Mouse (Mus musculus) bone marrow macrophage, adult 2 months (primary cell): Measurements from ENCODE around the gene Ckap2l. TPM values are rescaled to one million over a fixed set of nuclear protein-coding genes. Genes with fewer than 3 reads are reported as not detected.

Experiments used
- H3K27ac ChIP-seq: 2 replicates; pipeline ENCODE4 v1.5.1; 2012; ENCODE audit warnings: low read depth, low read length; ENCODE audit not compliant: insufficient read depth
- H3K4me1 ChIP-seq: 2 replicates; pipeline ENCODE4 v1.6.1; 2012; ENCODE audit warnings: low read length; ENCODE audit not compliant: control insufficient read depth, insufficient read depth
- H3K4me3 ChIP-seq: 2 replicates; pipeline ENCODE4 v1.5.1; 2012; ENCODE audit warnings: mild to moderate bottlenecking, low read length, moderate library complexity; ENCODE audit not compliant: insufficient read depth
- CTCF ChIP-seq: IDR thresholded peaks from 2 replicates; pipeline ENCODE4 v1.5.1; 2012; ENCODE audit warnings: low read depth, mild to moderate bottlenecking, low read length, moderate library complexity
- POLR2A ChIP-seq: IDR thresholded peaks from 2 replicates; pipeline ENCODE4 v1.6.1; 2012; ENCODE audit warnings: mild to moderate bottlenecking, low read depth, low read length, borderline replicate concordance
- polyA plus RNA-seq: library from polyadenylated mRNA; stranded (reverse); fragments of >200 nt; gene quantifications from 2 replicates; pipeline ENCODE4 v1.2.4, GENCODE M21; 2012; ENCODE audit not compliant: missing spikeins, insufficient read depth, insufficient read length

Gene Ckap2l
- polyA plus RNA-seq, 1 experiment, result 24.5 TPM

DNA sequence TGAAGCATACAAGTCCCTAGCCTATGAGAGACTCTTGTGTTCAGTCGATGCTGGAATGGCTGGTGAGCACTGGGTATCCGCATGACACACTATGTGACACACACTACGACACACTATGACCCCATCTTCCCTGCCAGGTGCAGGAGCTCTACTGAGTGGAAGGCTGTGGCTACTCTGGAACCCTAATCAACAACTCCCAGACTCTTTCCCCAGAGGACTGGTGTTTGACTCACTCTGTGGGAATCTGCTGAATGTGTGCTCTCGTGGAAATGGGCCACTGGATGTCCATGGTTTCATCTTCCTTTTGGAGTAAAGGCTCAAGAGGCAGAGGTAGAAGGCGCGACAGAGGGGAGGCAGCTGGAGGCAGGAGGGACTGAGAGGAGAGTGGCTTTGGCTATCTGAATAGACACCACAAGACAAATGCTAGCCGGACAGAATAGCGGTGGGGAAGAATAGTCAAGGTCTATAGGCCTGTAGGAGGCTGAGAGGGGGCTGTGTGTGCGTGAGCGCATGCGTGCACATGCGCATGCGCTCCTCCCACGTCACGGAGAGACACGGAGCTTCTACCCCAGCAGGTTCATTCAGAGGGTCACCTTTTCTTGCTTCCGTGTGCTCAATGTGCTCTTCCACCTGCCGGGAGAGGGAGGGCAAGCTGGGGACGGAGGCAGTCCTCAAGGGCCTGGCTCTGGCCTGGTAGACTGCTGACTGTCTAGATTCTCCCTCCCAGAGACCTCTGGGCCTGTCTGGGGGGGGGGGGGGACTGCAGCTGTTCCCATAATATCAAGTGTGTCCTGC, 44.0 kb downstream of the Ckap2l start:
- Histone ChIP-seq H3K4me3 (no peak overlapping the region), H3K27ac (no peak overlapping the region), H3K4me1 (no peaks in the 10 kb centered on the region)
- TF ChIP-seq POLR2A, result no peak
- no peak for TF ChIP-seq CTCF

DNA sequence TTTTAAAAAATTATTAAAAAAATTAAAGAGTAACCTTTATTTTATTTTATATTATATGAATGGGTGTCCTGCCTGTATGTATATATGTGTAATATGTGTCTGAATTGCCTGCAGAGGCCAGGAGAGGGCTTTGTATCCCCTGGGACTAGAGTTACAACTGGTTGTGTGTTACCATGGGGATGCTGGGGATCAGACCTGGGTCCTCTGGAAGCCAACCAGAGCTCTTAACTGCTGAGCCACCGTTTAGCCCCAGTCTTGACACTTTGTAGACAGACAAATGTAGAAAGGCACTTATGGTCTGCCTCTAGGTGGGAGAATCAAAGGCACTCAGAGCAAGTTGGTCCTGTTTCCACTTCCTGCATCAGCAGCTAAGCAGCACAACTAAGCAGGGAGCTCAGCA, 47.7 kb downstream of the Ckap2l start:
- no peak for TF ChIP-seq CTCF
- TF ChIP-seq POLR2A, result no peak
- Histone ChIP-seq H3K27ac (no peak overlapping the region), H3K4me1 (no peaks in the 10 kb centered on the region), H3K4me3 (no peak overlapping the region)

DNA sequence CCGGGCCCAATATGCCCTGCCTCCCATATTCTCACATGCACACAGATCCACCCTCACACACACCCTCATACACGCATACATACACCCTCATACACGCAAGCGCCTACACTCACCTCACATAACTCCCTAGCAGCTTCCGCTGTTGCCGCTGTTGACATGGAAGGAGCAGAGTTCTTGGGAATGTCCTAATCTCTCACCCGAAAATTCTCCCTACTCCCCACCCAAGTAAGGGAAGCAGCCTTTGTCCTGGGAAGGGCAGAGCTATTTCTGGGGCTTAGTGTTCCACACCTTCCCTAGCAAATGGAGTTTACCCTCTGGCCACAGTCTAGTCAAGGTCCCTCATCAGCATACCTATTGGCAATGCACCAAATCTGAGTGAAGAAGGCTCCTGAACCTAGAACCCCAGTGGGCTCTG, 49.3 kb downstream of the Ckap2l start:
- H3K4me1 ChIP-seq, result no peaks in the 10 kb centered on the region
- TF ChIP-seq CTCF (no peak), POLR2A (no peak)
- H3K27ac ChIP-seq, result no peak overlapping the region

DNA sequence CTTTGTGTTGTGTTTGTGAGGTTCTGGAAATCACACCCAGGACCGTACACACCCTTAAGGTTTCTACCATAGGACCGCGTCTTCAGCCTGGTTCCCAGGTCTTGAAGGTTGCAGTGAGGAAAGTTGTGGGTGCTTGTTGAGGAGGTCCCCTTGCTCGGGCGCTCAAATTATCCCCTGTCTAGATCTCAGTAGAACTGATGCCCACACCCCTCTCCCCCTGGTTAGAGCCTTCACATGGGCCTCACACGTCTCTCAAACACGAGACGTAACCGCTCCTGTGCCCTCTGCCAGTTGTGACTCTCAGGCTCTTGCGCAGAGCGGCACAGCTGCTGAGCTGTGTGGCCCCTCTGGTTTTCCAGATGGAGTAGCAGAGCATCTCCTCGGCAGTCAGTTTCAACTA, 50.1 kb downstream of the Ckap2l start:
- Histone ChIP-seq H3K4me1 (peaks cover 5% of the 10 kb centered on the region), H3K4me3 (no peak overlapping the region), H3K27ac (no peak overlapping the region)
- TF ChIP-seq CTCF (no peak), POLR2A (no peak)

More for the DNA sequence above, 49.3 kb downstream of the Ckap2l start:
- H3K4me3 ChIP-seq, result no peak overlapping the region

DNA sequence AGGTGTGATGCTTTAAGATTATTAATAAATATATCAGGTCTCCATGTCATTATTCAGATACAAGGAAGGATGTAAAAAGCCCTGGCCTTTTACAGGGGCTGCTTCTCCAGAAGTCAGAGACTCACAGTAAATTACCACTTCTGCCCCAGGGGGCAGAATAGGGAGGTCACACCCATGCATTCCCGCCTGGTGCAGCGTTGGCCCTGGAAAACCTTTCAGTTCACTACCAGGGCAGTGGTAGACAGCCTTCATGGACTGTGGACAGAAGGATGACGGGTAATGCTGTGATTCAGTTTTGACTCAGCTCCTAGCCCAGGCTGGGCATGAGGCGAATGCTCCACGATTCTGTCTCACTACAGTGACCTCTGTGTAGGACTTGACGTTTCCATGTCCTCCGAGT, 50.6 kb downstream of the Ckap2l start:
- Histone ChIP-seq H3K4me1 (peaks cover 6% of the 10 kb centered on the region), H3K27ac (no peak overlapping the region), H3K4me3 (no peak overlapping the region)
- TF ChIP-seq CTCF (no peak), POLR2A (no peak)

DNA sequence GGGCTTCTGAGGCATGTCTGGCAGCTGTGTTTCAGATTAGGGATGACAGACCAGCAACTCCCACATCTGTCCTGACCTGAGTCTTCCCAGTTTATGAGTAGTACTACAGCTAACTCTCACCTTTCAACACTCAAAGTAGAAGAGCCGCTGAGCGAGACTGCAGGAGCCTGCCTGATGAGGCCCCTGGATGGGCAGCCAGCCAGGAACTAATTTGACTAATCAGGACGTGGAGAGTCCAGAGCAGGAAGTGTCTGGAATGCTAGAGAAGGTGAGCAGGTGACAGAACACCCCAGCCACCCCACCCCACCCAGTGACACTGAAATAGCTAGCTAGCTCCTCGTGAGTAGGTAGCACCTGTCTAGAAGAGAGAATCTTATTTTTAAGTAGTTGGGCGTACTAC, 51.4 kb downstream of the Ckap2l start:
- Histone ChIP-seq H3K4me3 (no peak overlapping the region), H3K4me1 (peaks cover 8% of the 10 kb centered on the region), H3K27ac (no peak overlapping the region)
- TF ChIP-seq POLR2A (no peak), CTCF (no peak)

DNA sequence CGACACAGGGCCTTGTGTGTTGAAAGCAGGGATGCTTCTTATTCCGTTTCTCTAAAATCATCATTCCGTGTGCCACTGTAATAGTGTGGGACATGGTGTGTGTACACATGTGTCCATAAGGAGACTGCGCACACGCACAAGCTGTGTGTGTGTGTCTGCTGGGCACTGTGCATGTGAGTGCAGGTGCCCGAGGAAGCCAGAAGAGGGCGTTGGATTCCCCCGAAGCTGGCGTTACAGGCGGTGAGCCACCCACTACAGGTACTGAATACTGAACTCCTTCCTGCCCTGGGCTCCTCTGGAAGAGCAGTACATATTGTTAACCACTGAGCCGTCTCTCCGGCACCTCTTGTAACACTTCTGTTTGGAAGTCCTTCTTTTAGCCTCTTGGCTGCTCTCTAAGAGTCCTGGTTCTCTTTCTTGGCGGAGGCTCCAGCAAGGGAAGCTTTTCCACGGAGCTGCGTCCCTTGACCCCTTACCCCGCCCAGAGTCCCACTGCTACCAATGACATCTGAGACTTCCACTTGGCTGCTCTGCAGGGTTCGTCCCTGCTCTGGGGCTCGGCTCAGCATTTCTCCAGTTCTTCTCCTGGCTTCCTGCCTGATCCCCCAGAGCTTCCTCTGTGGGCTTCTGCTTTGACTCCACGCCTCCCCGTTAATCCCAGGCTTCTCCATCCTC, 52.4 kb downstream of the Ckap2l start:
- H3K4me1 ChIP-seq, result peaks cover 8% of the 10 kb centered on the region
- no peak for TF ChIP-seq CTCF
- TF ChIP-seq POLR2A, result no peak

DNA sequence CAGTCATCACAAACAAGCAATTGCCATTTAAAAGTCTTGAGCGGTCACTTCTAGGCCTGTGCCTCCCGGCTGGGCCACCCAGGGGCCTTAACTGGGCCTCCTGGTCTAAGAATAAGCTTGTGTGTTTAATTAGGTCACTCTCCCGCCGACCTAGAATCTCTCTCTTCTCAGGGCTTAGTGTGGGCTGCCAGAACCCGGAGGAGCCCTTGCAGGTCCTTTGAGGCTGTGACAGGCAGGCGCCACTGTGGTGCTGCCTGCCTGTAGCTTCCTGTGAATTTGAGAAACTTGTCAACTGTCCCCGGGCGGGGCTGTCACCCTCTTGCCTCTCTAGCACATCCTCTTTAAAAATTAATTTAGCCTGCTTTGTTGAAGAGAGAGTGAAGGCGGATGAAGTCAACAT, 53.2 kb downstream of the Ckap2l start:
- Histone ChIP-seq H3K27ac (no peak overlapping the region), H3K4me1 (peaks cover 8% of the 10 kb centered on the region), H3K4me3 (no peak overlapping the region)
- TF ChIP-seq CTCF (no peak), POLR2A (no peak)

More for the DNA sequence above, 52.4 kb downstream of the Ckap2l start:
- H3K27ac ChIP-seq, result no peak overlapping the region
- no peak overlapping the region for H3K4me3 ChIP-seq

DNA sequence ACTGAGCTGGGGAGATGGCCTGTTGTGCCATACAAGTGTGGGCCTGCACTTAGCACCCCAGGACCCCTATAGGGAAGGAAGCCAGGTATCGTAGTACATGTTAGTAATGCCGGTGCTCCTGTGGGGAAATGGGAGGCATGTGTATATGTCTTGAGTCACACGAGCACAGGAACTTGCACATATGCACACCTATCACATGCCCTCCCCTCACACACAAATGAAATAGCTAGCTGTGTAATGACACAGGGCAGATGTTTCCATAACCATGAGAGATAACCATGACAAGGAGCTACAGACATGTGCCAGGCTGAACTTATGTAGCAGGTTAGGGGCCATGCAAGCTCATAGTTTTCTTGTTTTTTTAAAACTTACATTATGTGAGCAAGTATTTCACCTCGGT, 54.0 kb downstream of the Ckap2l start:
- H3K27ac ChIP-seq, result no peak overlapping the region
- peaks cover 8% of the 10 kb centered on the region for H3K4me1 ChIP-seq

More for the DNA sequence above, 54.0 kb downstream of the Ckap2l start:
- TF ChIP-seq CTCF (no peak), POLR2A (no peak)
- no peak overlapping the region for H3K4me3 ChIP-seq
